9 mouse cellular contexts compared by ENCODE assay signal in genomic region chr10:24298260-24299244, GRCm38 (mm10).
A peak's percentile ranks its signal among the peaks of the same experiment; 100 is the strongest.
DNase-seq lines count a peak whose midpoint lies in the region; ATAC-seq lines count a peak whose summit lies in the region.
"Had no signal": no experiment of that assay in that cellular context is flagged by ENCODE, and none has a peak within 500 bp of the region (broad histone marks: within the 10 kb centered on the region; RNA-seq: fewer than 3 reads in every experiment).

No protein-coding gene starts in this region.

- H3K27me3 ChIP-seq in midbrain, embryonic 15.5 days (replicated peaks): no peaks in the 10 kb centered on the region
- H3K27me3 ChIP-seq: embryonic facial prominence, embryonic 12.5 days had no signal

- peak; percentile 69 for ATAC-seq in midbrain, embryonic 15.5 days (replicated peaks)

- H3K4me1 ChIP-seq in midbrain, embryonic 15.5 days: no peaks in the 10 kb centered on the region
- H3K4me1 ChIP-seq: embryonic facial prominence, embryonic 12.5 days had no signal

- H3K36me3 ChIP-seq in midbrain, embryonic 15.5 days (replicated peaks): no peaks in the 10 kb centered on the region
- H3K36me3 ChIP-seq: embryonic facial prominence, embryonic 12.5 days had no signal

- intact Hi-C loops in left cerebral cortex, postnatal 36 days (cut with DNase I): loop anchor here (1.0 to 5.0 kb wide), 2 partner anchors 108 to 126 kb away; no protein-coding TSS in a partner anchor

- 47% methylated on average over 2 of the region's 2 CpGs for WGBS in midbrain, embryonic 15.5 days

- H3K4me3 ChIP-seq in midbrain, embryonic 15.5 days: no peak overlapping the region
- H3K4me3 ChIP-seq: embryonic facial prominence, embryonic 12.5 days had no signal

- H3K9ac ChIP-seq in midbrain, embryonic 15.5 days: no peak overlapping the region
- H3K9ac ChIP-seq: embryonic facial prominence, embryonic 12.5 days had no signal

- DNase-seq in 3T3-L1 (ENCODE audit: low read depth, low spot score) (peak; percentile 85), NIH3T3 (ENCODE audit: low read depth) (peak; percentile 86)
- peak; percentile 72 to 76 for DNase-seq in cerebellum, postnatal 10 days
- DNase-seq in frontal cortex, postnatal 14 days (ENCODE audit: low spot score in 2 of 2): peak; percentile 20 to 57
- peak; percentile 15 for DNase-seq in kidney, adult 11 months
- DNase-seq in left cerebral cortex, postnatal 36 days (ENCODE audit: low spot score in 2 of 2): peak; percentile 18 to 52
- peak; percentile 26 to 69 for DNase-seq in spleen, postnatal 4 days (ENCODE audit: low spot score in 2 of 2)

- no peak overlapping the region for H3K4me2 ChIP-seq in midbrain, embryonic 15.5 days
- H3K4me2 ChIP-seq: embryonic facial prominence, embryonic 12.5 days had no signal

- no peaks in the 10 kb centered on the region for H3K9me3 ChIP-seq in midbrain, embryonic 15.5 days
- H3K9me3 ChIP-seq: embryonic facial prominence, embryonic 12.5 days had no signal

- no peak overlapping the region for H3K27ac ChIP-seq in midbrain, embryonic 15.5 days
- H3K27ac ChIP-seq: embryonic facial prominence, embryonic 12.5 days had no signal

Comparison
In these comparisons a context has a peak if more than half of its experiments do, and no peak if none do; other contexts are left out.
1. DNase-seq: peak in every context shown above with its lines; median percentile 86 in NIH3T3; 85 in 3T3-L1; 74 in cerebellum, postnatal 10 days; 48 in spleen, postnatal 4 days; 38 in frontal cortex, postnatal 14 days; 35 in left cerebral cortex, postnatal 36 days; 15 in kidney, adult 11 months.